Mouse (Mus musculus) ES-Bruce4 (cell line): ENCODE measurements at regions not wholly inside any gene's neighbourhood (a gene's known extent, or its start where the extent isn't known, plus 50 kb on each side); places are given as distances from the start of the nearest gene placed in this dataset.

Experiments used
- CTCF ChIP-seq: IDR thresholded peaks from one replicate; pipeline ENCODE4 v1.8.1; 2011; ENCODE audit warnings: low read depth, low read length
- EP300 ChIP-seq: IDR thresholded peaks from 2 replicates; pipeline ENCODE4 v1.6.1; 2011; ENCODE audit warnings: low read depth, low read length; ENCODE audit not compliant: insufficient read depth
- POLR2A ChIP-seq: IDR thresholded peaks from one replicate; pipeline ENCODE4 v1.8.1; 2011; ENCODE audit warnings: low read length; ENCODE audit not compliant: insufficient read depth

DNA sequence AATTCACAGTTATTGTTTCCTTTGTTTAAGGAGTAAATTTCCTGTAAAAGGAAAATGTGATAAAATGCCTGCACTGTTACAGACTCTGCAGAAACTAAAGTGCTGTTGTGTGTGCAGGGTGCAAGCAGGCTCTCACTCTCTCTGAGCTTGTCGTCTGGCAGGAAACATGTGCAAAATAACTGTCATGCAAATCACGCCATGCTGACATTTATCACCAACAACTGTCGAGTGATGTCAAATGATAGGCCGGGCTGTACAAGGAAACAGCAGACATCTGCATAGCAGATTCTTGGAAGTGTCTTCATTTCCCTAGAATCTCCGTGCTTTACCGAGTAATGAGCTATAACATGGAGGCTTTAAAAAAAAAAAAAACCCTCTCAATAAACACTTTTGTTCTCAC, 271.6 kb upstream of the Got2 start:
- TF ChIP-seq POLR2A, result no peak
- TF ChIP-seq CTCF, result no peak
- no peak for TF ChIP-seq EP300
